Mouse (Mus musculus): Measurements from ENCODE around the gene Btbd11. TPM values are rescaled to one million over a fixed set of nuclear protein-coding genes. Genes with fewer than 3 reads are reported as not detected.

Gene Btbd11
- polyA plus RNA-seq, 1 experiment from 2014 or later = 10.5 TPM

DNA sequence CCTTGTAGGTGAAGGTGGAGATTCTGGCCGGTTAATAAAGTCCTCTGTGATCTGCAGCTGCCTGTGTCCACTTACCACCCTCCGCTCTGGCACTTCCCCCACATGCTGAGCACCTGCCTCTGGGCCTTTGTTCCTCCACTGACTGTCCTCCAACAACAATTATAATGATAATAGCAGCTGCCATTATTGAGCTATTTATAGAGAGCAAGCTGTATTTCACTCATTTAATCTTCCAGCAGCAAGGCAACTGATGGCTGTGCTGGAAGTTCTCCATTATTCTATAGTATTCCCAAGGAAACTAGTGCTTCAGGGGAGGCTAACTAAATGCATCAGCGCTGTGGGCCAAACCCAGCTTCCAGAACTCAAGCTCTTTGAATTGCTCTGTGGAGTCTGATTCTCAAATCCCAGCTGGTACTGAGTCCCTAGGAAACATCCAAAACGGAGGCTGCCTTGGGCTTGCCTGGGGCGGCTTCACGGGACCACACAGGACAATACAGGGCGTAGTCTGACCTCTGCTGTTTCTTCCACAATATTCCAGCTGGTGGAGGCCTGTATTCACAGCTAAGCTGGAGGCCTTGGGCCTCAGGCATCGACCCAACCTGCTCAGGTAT, 153.0 kb downstream of the Btbd11 start:
- H3K4me1 ChIP-seq = 0 out of 2 replicates have a peak, but pooled peaks cover 2% of the 10 kb centered on the region
- no peaks in the 10 kb centered on the region for H3K27me3 ChIP-seq
- H3K36me3 ChIP-seq = no peaks in the 10 kb centered on the region
- H3K27ac ChIP-seq = no peak overlapping the region
- ATAC-seq (ENCODE audit: insufficient number of reproducible peaks, insufficient read depth, low FRiP score, low TSS enrichment) = no peak
- H3K9me3 ChIP-seq = no peaks in the 10 kb centered on the region
- no peak overlapping the region for H3K4me3 ChIP-seq
- H3K4me2 ChIP-seq (replicated peaks) = no peak overlapping the region
- 22% methylated on average over 8 of the region's 8 CpGs for WGBS
- H3K9ac ChIP-seq = no peak overlapping the region

DNA sequence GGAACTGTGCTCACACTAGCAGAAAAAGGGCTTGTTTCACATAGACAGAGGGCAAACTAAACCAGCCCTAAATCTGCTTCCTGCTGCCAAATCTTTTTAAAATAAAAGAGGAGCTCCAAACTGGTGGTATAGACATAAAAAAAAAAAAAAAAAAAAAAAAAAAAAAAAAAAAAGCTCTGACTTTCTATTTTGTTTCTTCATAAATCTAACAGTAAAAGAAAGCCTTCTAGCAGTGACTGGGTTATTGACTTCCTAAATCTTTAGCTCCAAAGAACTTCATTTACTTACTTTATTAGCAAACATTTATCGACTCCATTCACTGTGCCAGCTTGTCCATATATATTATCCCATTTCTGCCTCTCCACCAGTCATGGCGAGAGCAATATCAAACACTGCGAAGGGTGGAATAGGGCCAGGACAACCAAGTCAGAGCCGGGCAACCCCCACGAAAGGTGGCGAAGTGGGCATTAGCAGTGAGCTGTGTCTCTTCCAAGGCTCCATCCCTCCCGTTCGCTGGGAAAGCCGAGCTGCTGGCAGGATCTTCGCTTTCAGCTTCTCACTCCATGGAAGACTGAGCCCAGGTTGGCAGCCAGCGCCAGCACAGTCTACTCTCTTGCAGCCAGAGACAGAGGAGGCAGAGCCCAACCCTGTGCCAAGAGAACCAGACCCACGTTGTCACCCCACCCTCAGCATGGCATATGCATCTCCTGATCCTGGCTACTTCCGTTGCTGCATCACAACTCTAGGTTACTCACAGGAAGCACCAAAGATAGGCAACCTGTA, 153.9 kb downstream of the Btbd11 start:
- no peaks in the 10 kb centered on the region for H3K27me3 ChIP-seq
- H3K9ac ChIP-seq = no peak overlapping the region
- no peak for ATAC-seq (ENCODE audit: insufficient number of reproducible peaks, insufficient read depth, low FRiP score, low TSS enrichment)
- 0 out of 2 replicates have a peak, but pooled peaks cover 8% of the 10 kb centered on the region for H3K4me1 ChIP-seq
- H3K9me3 ChIP-seq = no peaks in the 10 kb centered on the region
- no peak overlapping the region for H3K4me2 ChIP-seq (replicated peaks)
- 88% methylated on average over 13 of the region's 13 CpGs for WGBS
- no peak overlapping the region for H3K27ac ChIP-seq
- H3K36me3 ChIP-seq = no peaks in the 10 kb centered on the region
- H3K4me3 ChIP-seq = no peak overlapping the region

DNA sequence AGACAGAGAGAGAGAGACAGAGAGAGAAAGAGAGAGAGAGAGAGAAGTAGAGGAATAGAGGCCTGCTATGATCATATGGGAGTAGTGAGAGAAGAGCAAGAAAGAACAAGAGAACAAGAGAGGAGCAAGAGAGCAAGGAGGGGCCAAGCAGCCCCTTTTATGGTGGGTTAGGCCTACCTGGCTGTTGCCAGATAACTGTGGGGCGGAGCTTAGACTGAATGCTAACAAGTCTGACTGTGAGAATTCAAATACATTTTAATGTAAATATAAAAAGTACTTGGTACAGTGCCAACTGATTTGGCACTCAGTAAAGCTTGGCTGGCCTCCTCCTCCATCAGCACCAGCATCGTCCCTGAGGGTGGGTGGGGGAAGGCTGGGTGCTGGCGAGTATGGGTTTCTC, 154.9 kb downstream of the Btbd11 start:
- 0 out of 2 replicates have a peak, but pooled peaks cover 8% of the 10 kb centered on the region for H3K4me1 ChIP-seq
- no peak overlapping the region for H3K4me2 ChIP-seq (replicated peaks)
- H3K9me3 ChIP-seq = no peaks in the 10 kb centered on the region
- no peaks in the 10 kb centered on the region for H3K36me3 ChIP-seq
- H3K4me3 ChIP-seq = no peak overlapping the region
- no peaks in the 10 kb centered on the region for H3K27me3 ChIP-seq
- H3K27ac ChIP-seq = no peak overlapping the region
- H3K9ac ChIP-seq = no peak overlapping the region
- WGBS = 85% methylated on average over 3 of the region's 3 CpGs
- ATAC-seq (ENCODE audit: insufficient number of reproducible peaks, insufficient read depth, low FRiP score, low TSS enrichment) = no peak

DNA sequence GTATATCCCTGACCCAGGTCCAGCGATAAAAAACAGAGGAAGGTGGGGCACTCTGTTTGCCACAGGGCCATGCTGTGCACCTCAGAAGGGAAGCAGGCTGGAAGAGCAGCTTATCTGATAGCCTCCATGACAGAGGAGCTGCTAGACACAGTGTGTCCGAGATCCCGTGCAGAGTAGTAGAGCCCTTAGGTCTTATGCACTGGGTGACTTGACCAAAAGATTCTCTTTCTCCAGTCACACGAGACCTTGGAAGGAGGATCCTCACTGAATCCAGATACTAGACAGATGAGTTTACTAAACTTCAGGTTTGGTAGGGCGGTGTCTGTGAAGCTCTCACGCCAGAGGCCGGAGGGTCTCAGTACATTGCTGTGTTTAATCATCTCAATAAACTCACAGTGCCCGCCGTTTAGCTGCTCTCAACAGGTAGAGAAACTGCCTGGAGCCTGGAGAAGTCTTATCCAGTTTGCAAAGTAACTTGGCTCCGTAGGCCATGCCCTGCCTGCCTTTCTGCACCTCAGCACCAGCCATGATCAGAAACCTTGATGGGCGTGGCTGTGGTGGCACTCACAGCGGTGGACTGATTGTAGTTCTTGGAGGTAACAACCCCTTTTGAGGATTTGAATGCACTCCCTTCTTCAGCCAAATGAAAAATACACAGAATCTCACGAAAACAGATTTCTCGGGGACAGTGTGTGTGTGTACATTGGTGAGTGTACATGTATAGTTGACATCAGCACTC, 155.4 kb downstream of the Btbd11 start:
- H3K36me3 ChIP-seq = no peaks in the 10 kb centered on the region
- no peak overlapping the region for H3K4me3 ChIP-seq
- H3K4me2 ChIP-seq (replicated peaks) = no peak overlapping the region
- no peak overlapping the region for H3K9ac ChIP-seq
- whole genome bisulfite sequencing = 91% methylated on average over 14 of the region's 14 CpGs
- no peaks in the 10 kb centered on the region for H3K9me3 ChIP-seq
- ATAC-seq (ENCODE audit: insufficient number of reproducible peaks, insufficient read depth, low FRiP score, low TSS enrichment) = no peak
- no peak overlapping the region for H3K27ac ChIP-seq
- H3K4me1 ChIP-seq = 0 out of 2 replicates have a peak, but pooled peaks cover 8% of the 10 kb centered on the region
- no peaks in the 10 kb centered on the region for H3K27me3 ChIP-seq

- no peak overlapping the region for H3K9ac ChIP-seq
- H3K4me1 ChIP-seq = 0 out of 2 replicates have a peak, but pooled peaks cover 8% of the 10 kb centered on the region
- no peak overlapping the region for H3K27ac ChIP-seq
- H3K4me2 ChIP-seq (replicated peaks) = no peak overlapping the region
- no peaks in the 10 kb centered on the region for H3K9me3 ChIP-seq
- no peaks in the 10 kb centered on the region for H3K36me3 ChIP-seq
- no peak overlapping the region for H3K4me3 ChIP-seq
- no peak for ATAC-seq (ENCODE audit: insufficient number of reproducible peaks, insufficient read depth, low FRiP score, low TSS enrichment)
- 87% methylated on average over 2 of the region's 2 CpGs for WGBS
- no peaks in the 10 kb centered on the region for H3K27me3 ChIP-seq
Measured at GRCm38 (mm10) chr10:85543281-85543680, 156.7 kb downstream of the Btbd11 start.

DNA sequence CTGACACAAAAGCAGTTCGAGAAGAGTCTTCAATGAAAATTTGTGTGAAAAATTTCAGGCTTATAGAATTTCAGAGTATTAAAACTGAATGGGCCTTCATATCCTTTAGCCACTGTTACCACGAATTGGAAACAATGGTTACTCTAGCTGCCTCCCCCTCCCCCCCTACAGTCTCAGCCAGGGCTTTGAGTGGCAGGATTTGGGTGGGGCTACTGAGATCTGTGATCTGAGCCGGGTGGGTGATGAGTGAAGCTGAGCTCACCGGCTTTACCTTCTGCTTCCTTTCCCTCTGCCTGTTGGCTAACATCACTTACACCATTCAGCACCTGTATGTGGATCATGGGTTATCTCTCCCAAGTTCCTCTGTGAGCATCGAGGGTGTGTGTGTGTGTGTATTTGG, 158.4 kb downstream of the Btbd11 start:
- ATAC-seq (ENCODE audit: insufficient number of reproducible peaks, insufficient read depth, low FRiP score, low TSS enrichment) = no peak

DNA sequence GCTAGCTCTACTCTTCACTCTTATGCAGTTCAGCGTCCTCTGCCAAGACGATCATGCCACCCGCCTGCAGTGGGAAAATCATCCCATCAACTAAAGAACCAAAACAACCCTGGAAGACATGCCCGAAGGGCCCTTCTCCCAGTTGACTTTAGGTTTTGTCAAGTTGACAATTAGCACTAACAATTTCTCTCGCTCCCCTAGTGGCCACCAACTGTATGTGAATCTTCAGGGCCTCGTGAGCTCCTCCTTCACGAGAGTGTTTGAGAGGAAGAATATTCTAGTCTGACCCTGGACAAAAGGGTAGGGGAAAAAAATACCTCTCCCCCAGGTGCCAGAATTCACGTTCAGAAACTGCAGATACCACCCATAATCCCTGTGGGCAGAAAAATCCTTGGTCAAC, 168.6 kb downstream of the Btbd11 start:
- ATAC-seq (ENCODE audit: insufficient number of reproducible peaks, insufficient read depth, low FRiP score, low TSS enrichment) = no peak
- Histone ChIP-seq H3K36me3 (no peaks in the 10 kb centered on the region), H3K4me1 (no peaks in the 10 kb centered on the region), H3K4me2 (replicated peaks) (no peak overlapping the region), H3K27ac (no peak overlapping the region), H3K9me3 (no peaks in the 10 kb centered on the region), H3K9ac (no peak overlapping the region), H3K4me3 (no peak overlapping the region), H3K27me3 (no peaks in the 10 kb centered on the region)
- WGBS = 58% methylated on average over 8 of the region's 8 CpGs

More for the DNA sequence above, 158.4 kb downstream of the Btbd11 start:
- WGBS = 49% methylated on average over 5 of the region's 5 CpGs
- Histone ChIP-seq H3K27me3 (no peaks in the 10 kb centered on the region), H3K27ac (no peak overlapping the region), H3K4me1 (0 out of 2 replicates have a peak, but pooled peaks cover 6% of the 10 kb centered on the region), H3K4me2 (replicated peaks) (no peak overlapping the region), H3K4me3 (no peak overlapping the region), H3K9ac (no peak overlapping the region), H3K36me3 (no peaks in the 10 kb centered on the region), H3K9me3 (no peaks in the 10 kb centered on the region)

- 89% methylated on average over 14 of the region's 14 CpGs for WGBS
- Histone ChIP-seq H3K9me3 (no peaks in the 10 kb centered on the region), H3K4me1 (no peaks in the 10 kb centered on the region), H3K4me2 (replicated peaks) (no peak overlapping the region), H3K4me3 (no peak overlapping the region), H3K27me3 (no peaks in the 10 kb centered on the region), H3K27ac (no peak overlapping the region), H3K36me3 (no peaks in the 10 kb centered on the region), H3K9ac (no peak overlapping the region)
- ATAC-seq (ENCODE audit: insufficient number of reproducible peaks, insufficient read depth, low FRiP score, low TSS enrichment) = no peak
Measured at GRCm38 (mm10) chr10:85561418-85561817, 174.8 kb downstream of the Btbd11 start.

DNA sequence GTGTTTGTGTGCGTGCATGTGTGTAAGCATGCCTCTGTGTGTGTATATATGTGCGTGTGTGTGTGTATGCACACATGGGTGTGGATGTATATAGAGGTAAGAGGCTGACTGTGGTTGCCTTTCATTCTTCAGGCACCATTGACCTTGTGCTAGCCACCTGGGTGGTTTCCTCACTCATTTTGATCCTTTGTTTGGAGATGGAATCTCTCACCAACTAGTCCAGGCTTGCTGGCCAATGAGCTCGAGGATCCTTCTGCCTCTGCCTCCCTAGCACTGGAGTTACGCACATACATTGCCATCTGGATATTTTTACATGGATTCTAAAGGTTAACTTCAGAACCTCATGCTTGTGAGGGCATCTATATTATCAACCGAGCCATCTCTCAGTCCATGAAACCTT, 184.8 kb downstream of the Btbd11 start:
- Histone ChIP-seq H3K27ac (no peak overlapping the region), H3K9me3 (peaks cover 4% of the 10 kb centered on the region; the same call in 1 of the 2 replicates), H3K36me3 (no peaks in the 10 kb centered on the region), H3K9ac (no peak overlapping the region), H3K4me1 (no peaks in the 10 kb centered on the region), H3K27me3 (no peaks in the 10 kb centered on the region), H3K4me2 (replicated peaks) (no peak overlapping the region), H3K4me3 (no peak overlapping the region)
- ATAC-seq (ENCODE audit: insufficient number of reproducible peaks, insufficient read depth, low FRiP score, low TSS enrichment) = no peak
- 84% methylated on average over 5 of the region's 5 CpGs for WGBS

DNA sequence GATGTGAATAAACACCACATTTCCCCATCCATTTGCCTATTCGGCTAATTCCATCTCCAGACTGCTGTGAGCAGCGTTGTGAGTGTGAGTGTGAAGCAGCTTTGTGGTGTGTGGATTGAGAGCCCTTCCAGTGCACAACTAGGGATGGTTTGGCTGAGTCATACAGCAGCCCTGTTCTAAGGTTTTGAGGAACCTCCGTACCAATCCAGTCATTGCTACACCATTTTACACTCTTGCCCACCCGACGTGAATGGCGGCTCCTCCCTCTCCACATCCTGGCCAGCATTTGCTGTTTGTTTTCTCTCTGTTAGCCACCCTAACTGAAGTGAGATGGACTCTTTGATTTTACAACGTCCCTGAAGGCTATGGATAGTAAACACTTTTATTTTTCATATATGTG, 186.0 kb downstream of the Btbd11 start:
- ATAC-seq (ENCODE audit: insufficient number of reproducible peaks, insufficient read depth, low FRiP score, low TSS enrichment) = no peak
- Histone ChIP-seq H3K27me3 (no peaks in the 10 kb centered on the region), H3K9me3 (peaks cover 4% of the 10 kb centered on the region; the same call in 1 of the 2 replicates), H3K36me3 (no peaks in the 10 kb centered on the region), H3K27ac (no peak overlapping the region), H3K4me1 (no peaks in the 10 kb centered on the region), H3K4me2 (replicated peaks) (no peak overlapping the region), H3K9ac (no peak overlapping the region), H3K4me3 (no peak overlapping the region)
- 88% methylated on average over 7 of the region's 7 CpGs for WGBS

- Histone ChIP-seq H3K4me2 (replicated peaks) (no peak overlapping the region), H3K9me3 (peaks cover 4% of the 10 kb centered on the region; the same call in 1 of the 2 replicates), H3K27ac (no peak overlapping the region), H3K9ac (no peak overlapping the region), H3K4me3 (no peak overlapping the region), H3K36me3 (no peaks in the 10 kb centered on the region), H3K4me1 (peaks cover 11% of the 10 kb centered on the region; the same call in 1 of the 2 replicates), H3K27me3 (no peaks in the 10 kb centered on the region)
- 81% methylated on average over 6 of the region's 6 CpGs for WGBS
- no peak for ATAC-seq (ENCODE audit: insufficient number of reproducible peaks, insufficient read depth, low FRiP score, low TSS enrichment)
Measured at GRCm38 (mm10) chr10:85577891-85578420, 191.3 kb downstream of the Btbd11 start.

Measured in embryonic facial prominence, embryonic 12.5 days (tissue).